Mouse (Mus musculus): ENCODE data around the gene Pola1.

GRCm38 (mm10) chrX:93676228-93676627, 44.3 kb upstream of the Pola1 start:
- TF ChIP-seq CTCF (IDR thresholded peaks at IDR 0.05), result no peak
- TF ChIP-seq EP300 (IDR thresholded peaks at IDR 0.05), result no peak
